Comparison of ENCODE assay signal across 24 mouse cellular contexts in the genomic region with DNA sequence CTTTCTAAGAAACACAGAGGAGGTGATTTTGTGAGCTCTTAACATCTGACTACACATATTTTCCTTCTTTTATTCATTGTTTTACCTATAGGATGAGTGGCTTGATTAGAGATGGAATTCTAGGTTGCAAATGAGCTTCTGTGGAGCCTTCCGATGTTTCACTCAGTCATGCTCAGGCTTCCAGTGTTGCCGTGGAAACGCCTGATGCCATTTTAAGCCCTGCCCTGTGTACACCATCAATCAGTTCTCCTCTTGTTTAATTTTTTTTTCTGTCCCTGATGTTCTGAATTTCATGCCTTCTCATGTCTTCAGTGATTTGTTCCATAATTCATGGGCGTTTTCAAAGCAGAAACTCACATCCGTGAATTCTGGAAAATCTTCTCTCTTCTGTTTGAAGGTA. TPM values are rescaled to one million over a fixed set of nuclear protein-coding genes. Genes with fewer than 3 reads are reported as not detected.
A peak's percentile ranks its signal among the peaks of the same experiment; 100 is the strongest.
DNase-seq lines count a peak whose midpoint lies in the region; ATAC-seq and TF ChIP-seq lines count a peak whose summit lies in the region.
"Had no signal": no experiment of that assay in that cellular context is flagged by ENCODE, and none has a peak within 500 bp of the region (broad histone marks: within the 10 kb centered on the region; RNA-seq: fewer than 3 reads in every experiment).

No protein-coding gene starts in this region.

- H3K27ac ChIP-seq in hindbrain, embryonic 11.5 days (ENCODE audit: low read depth, low read length): no peak overlapping the region
- H3K27ac ChIP-seq in hindbrain, embryonic 14.5 days: no peak overlapping the region
- H3K27ac ChIP-seq in neural tube, embryonic 11.5 days (ENCODE audit: low read depth, low read length): no peak overlapping the region
- H3K27ac ChIP-seq in neural tube, embryonic 15.5 days (replicated peaks): no peak overlapping the region
- H3K27ac ChIP-seq in hindbrain, postnatal 0 days: no peak overlapping the region
- H3K27ac ChIP-seq in midbrain, embryonic 15.5 days: 0 out of 2 replicates have a peak overlapping the region, but pooled peaks have one; percentile 30
- H3K27ac ChIP-seq: hindbrain, embryonic 15.5 days; kidney, postnatal 0 days; limb, embryonic 10.5 days; liver, embryonic 13.5 days; stomach, postnatal 0 days had no signal

- no peak overlapping the region for H3K9ac ChIP-seq in hindbrain, embryonic 11.5 days (ENCODE audit: low read depth, low read length)
- H3K9ac ChIP-seq in hindbrain, embryonic 14.5 days: no peak overlapping the region
- H3K9ac ChIP-seq in neural tube, embryonic 11.5 days (ENCODE audit: low read length): no peak overlapping the region
- H3K9ac ChIP-seq in neural tube, embryonic 15.5 days (replicated peaks): no peak overlapping the region
- no peak overlapping the region for H3K9ac ChIP-seq in hindbrain, postnatal 0 days (replicated peaks; ENCODE audit: low read length)
- H3K9ac ChIP-seq in midbrain, embryonic 15.5 days: no peak overlapping the region
- H3K9ac ChIP-seq: hindbrain, embryonic 15.5 days; liver, embryonic 13.5 days had no signal

- H3K4me1 ChIP-seq in hindbrain, embryonic 11.5 days (replicated peaks; ENCODE audit: control insufficient read depth, insufficient read depth, low read length): peaks cover 3% of the 10 kb centered on the region
- peaks cover 21% of the 10 kb centered on the region for H3K4me1 ChIP-seq in hindbrain, embryonic 14.5 days (replicated peaks; ENCODE audit: control insufficient read depth, insufficient read depth, low read length)
- peaks cover 3% of the 10 kb centered on the region; the same call in 1 of the 2 replicates for H3K4me1 ChIP-seq in neural tube, embryonic 11.5 days (ENCODE audit: control insufficient read depth, insufficient read depth, low read length)
- peaks cover 15% of the 10 kb centered on the region for H3K4me1 ChIP-seq in neural tube, embryonic 15.5 days
- H3K4me1 ChIP-seq in hindbrain, postnatal 0 days (ENCODE audit: insufficient read depth, low read length): peaks cover 6% of the 10 kb centered on the region; the same call in 1 of the 2 replicates
- H3K4me1 ChIP-seq in midbrain, embryonic 15.5 days: peaks cover 20% of the 10 kb centered on the region
- H3K4me1 ChIP-seq: liver, embryonic 13.5 days had no signal

- ATAC-seq in hindbrain, embryonic 11.5 days (ENCODE audit: low FRiP score): no peak
- ATAC-seq in hindbrain, embryonic 14.5 days (ENCODE audit: low FRiP score): no peak
- no peak for ATAC-seq in neural tube, embryonic 11.5 days (ENCODE audit: insufficient read depth, low FRiP score, low TSS enrichment)
- ATAC-seq in neural tube, embryonic 15.5 days (ENCODE audit: low FRiP score): no peak
- no peak for ATAC-seq in hindbrain, postnatal 0 days
- ATAC-seq in midbrain, embryonic 15.5 days (replicated peaks): peak; percentile 71
- ATAC-seq: activated CD4-positive, CD25-positive, alpha-beta regulatory T cell, adult 4 months; Patski had no signal

- DNase-seq in hindbrain, embryonic 11.5 days (ENCODE audit: low spot score): peak; percentile 45
- DNase-seq in hindbrain, embryonic 14.5 days (ENCODE audit: low spot score): no peak
- peak; percentile 25 for DNase-seq in neural tube, embryonic 11.5 days (ENCODE audit: low spot score)
- DNase-seq in hindbrain, postnatal 0 days (ENCODE audit: low spot score): peak; percentile 34
- no peak for DNase-seq in spleen, adult 18-20 months
- no peak for DNase-seq in urinary bladder, postnatal 14 days (ENCODE audit: low spot score)
- DNase-seq: adrenal gland, postnatal 14 days; cerebellum, adult 2 months; kidney, adult 11 months; liver, embryonic 13.5 days; retina, postnatal 1 day; thymus, postnatal 4 days had no signal

- no peak overlapping the region for H3K4me3 ChIP-seq in hindbrain, embryonic 11.5 days (ENCODE audit: low read depth, low read length)
- no peak overlapping the region for H3K4me3 ChIP-seq in hindbrain, embryonic 14.5 days (replicated peaks; ENCODE audit: low read length)
- H3K4me3 ChIP-seq in neural tube, embryonic 11.5 days (ENCODE audit: low read depth, low read length): no peak overlapping the region
- no peak overlapping the region for H3K4me3 ChIP-seq in neural tube, embryonic 15.5 days (replicated peaks)
- no peak overlapping the region for H3K4me3 ChIP-seq in hindbrain, postnatal 0 days (ENCODE audit: low read length)
- no peak overlapping the region for H3K4me3 ChIP-seq in midbrain, embryonic 15.5 days
- H3K4me3 ChIP-seq: hindbrain, embryonic 15.5 days; limb, embryonic 10.5 days; liver, embryonic 13.5 days had no signal

- 64% methylated on average over 5 of the region's 5 CpGs for whole genome bisulfite sequencing in hindbrain, embryonic 11.5 days
- WGBS in hindbrain, embryonic 14.5 days: 30% methylated on average over 5 of the region's 5 CpGs
- WGBS in neural tube, embryonic 11.5 days: 60% methylated on average over 5 of the region's 5 CpGs
- 45% methylated on average over 5 of the region's 5 CpGs for WGBS in neural tube, embryonic 15.5 days
- 40% methylated on average over 5 of the region's 5 CpGs for WGBS in hindbrain, postnatal 0 days
- WGBS in midbrain, embryonic 15.5 days: 33% methylated on average over 5 of the region's 5 CpGs

- no peaks in the 10 kb centered on the region for H3K36me3 ChIP-seq in hindbrain, embryonic 11.5 days (ENCODE audit: control insufficient read depth, insufficient read depth, low read length)
- H3K36me3 ChIP-seq in hindbrain, embryonic 14.5 days (replicated peaks; ENCODE audit: control insufficient read depth, insufficient read depth): no peaks in the 10 kb centered on the region
- H3K36me3 ChIP-seq in neural tube, embryonic 11.5 days (ENCODE audit: control insufficient read depth, insufficient read depth, low read length): no peaks in the 10 kb centered on the region
- H3K36me3 ChIP-seq in neural tube, embryonic 15.5 days: no peaks in the 10 kb centered on the region
- H3K36me3 ChIP-seq in hindbrain, postnatal 0 days (ENCODE audit: insufficient read depth, low read length): no peaks in the 10 kb centered on the region
- no peaks in the 10 kb centered on the region for H3K36me3 ChIP-seq in midbrain, embryonic 15.5 days (replicated peaks)
- H3K36me3 ChIP-seq: hindbrain, embryonic 15.5 days; limb, embryonic 10.5 days; liver, embryonic 13.5 days had no signal

- no peaks in the 10 kb centered on the region for H3K27me3 ChIP-seq in hindbrain, embryonic 11.5 days (ENCODE audit: control insufficient read depth, insufficient read depth, low read length)
- H3K27me3 ChIP-seq in hindbrain, embryonic 14.5 days (ENCODE audit: control insufficient read depth, insufficient read depth, low read length): no peaks in the 10 kb centered on the region
- no peaks in the 10 kb centered on the region for H3K27me3 ChIP-seq in neural tube, embryonic 11.5 days (ENCODE audit: control insufficient read depth, insufficient read depth, low read length)
- no peaks in the 10 kb centered on the region for H3K27me3 ChIP-seq in neural tube, embryonic 15.5 days (replicated peaks)
- H3K27me3 ChIP-seq in hindbrain, postnatal 0 days (ENCODE audit: insufficient read depth, low read length): no peaks in the 10 kb centered on the region
- no peaks in the 10 kb centered on the region for H3K27me3 ChIP-seq in midbrain, embryonic 15.5 days (replicated peaks)
- H3K27me3 ChIP-seq: hindbrain, embryonic 15.5 days; Patski had no signal

- TF ChIP-seq CTCF in hindbrain, postnatal 0 days (IDR thresholded peaks at IDR 0.05; ENCODE audit: low read depth): no peak

- no peaks in the 10 kb centered on the region for H3K9me3 ChIP-seq in hindbrain, embryonic 11.5 days (ENCODE audit: control insufficient read depth, low read length)
- no peaks in the 10 kb centered on the region for H3K9me3 ChIP-seq in hindbrain, embryonic 14.5 days (ENCODE audit: control insufficient read depth, low read length)
- H3K9me3 ChIP-seq in neural tube, embryonic 11.5 days (ENCODE audit: control insufficient read depth, low read length): no peaks in the 10 kb centered on the region
- H3K9me3 ChIP-seq in neural tube, embryonic 15.5 days (replicated peaks): no peaks in the 10 kb centered on the region
- H3K9me3 ChIP-seq in hindbrain, postnatal 0 days (ENCODE audit: low read length): no peaks in the 10 kb centered on the region
- no peaks in the 10 kb centered on the region for H3K9me3 ChIP-seq in midbrain, embryonic 15.5 days
- H3K9me3 ChIP-seq: hindbrain, embryonic 15.5 days; limb, embryonic 10.5 days; liver, embryonic 13.5 days had no signal

- no peak overlapping the region for H3K4me2 ChIP-seq in hindbrain, embryonic 11.5 days (replicated peaks; ENCODE audit: low read depth, low read length)
- H3K4me2 ChIP-seq in hindbrain, embryonic 14.5 days (replicated peaks): no peak overlapping the region
- no peak overlapping the region for H3K4me2 ChIP-seq in neural tube, embryonic 11.5 days (ENCODE audit: low read depth)
- no peak overlapping the region for H3K4me2 ChIP-seq in neural tube, embryonic 15.5 days
- H3K4me2 ChIP-seq in hindbrain, postnatal 0 days (ENCODE audit: low read depth, low read length): no peak overlapping the region
- no peak overlapping the region for H3K4me2 ChIP-seq in midbrain, embryonic 15.5 days
- H3K4me2 ChIP-seq: hindbrain, embryonic 15.5 days; liver, embryonic 13.5 days had no signal

RNA-seq across cellular contexts. Expression of gene Adcyap1r1, which starts 35.6 kb away (rescaled TPM):
- 21.1 and 21.6 TPM in 2 replicates for polyA plus RNA-seq in hindbrain, embryonic 11.5 days (2014; fragmentation: Nextera tagmentation; extraction: Ambion mirVana)
- polyA plus RNA-seq in hindbrain, embryonic 14.5 days (2014; fragmentation: Nextera tagmentation; extraction: Ambion mirVana): 73.4 and 75.1 TPM in 2 replicates
- polyA plus RNA-seq in neural tube, embryonic 11.5 days (2014; fragmentation: Nextera tagmentation; extraction: Ambion mirVana): 18.1 and 18.3 TPM in 2 replicates
- polyA plus RNA-seq in neural tube, embryonic 15.5 days (2015; fragmentation: Nextera tagmentation; extraction: Ambion mirVana): 51.1 and 55.5 TPM in 2 replicates
- 236 and 269 TPM in 2 replicates for total RNA-seq in hindbrain, postnatal 0 days (2014; rRNA removed)
- 67.1 and 72.2 TPM in 2 replicates for polyA plus RNA-seq in hindbrain, postnatal 0 days (2015; fragmentation: Nextera tagmentation; extraction: Ambion mirVana)
- 50.3 and 52.6 TPM in 2 replicates for polyA plus RNA-seq in midbrain, embryonic 15.5 days (2015; fragmentation: Nextera tagmentation; extraction: Ambion mirVana)
- polyA plus RNA-seq: activated CD4-positive, CD25-positive, alpha-beta regulatory T cell, adult 4 months had no signal

RNA-seq across cellular contexts. Expression of gene Ghrhr, which starts 40.1 kb away (rescaled TPM):
- polyA plus RNA-seq in hindbrain, embryonic 11.5 days (2014; fragmentation: Nextera tagmentation; extraction: Ambion mirVana): not detected in 2 replicates
- polyA plus RNA-seq in hindbrain, embryonic 14.5 days (2014; fragmentation: Nextera tagmentation; extraction: Ambion mirVana): not detected in 2 replicates
- polyA plus RNA-seq in neural tube, embryonic 11.5 days (2014; fragmentation: Nextera tagmentation; extraction: Ambion mirVana): not detected in 2 replicates
- not detected in 2 replicates for polyA plus RNA-seq in neural tube, embryonic 15.5 days (2015; fragmentation: Nextera tagmentation; extraction: Ambion mirVana)
- not detected in 2 replicates for total RNA-seq in hindbrain, postnatal 0 days (2014; rRNA removed)
- polyA plus RNA-seq in hindbrain, postnatal 0 days (2015; fragmentation: Nextera tagmentation; extraction: Ambion mirVana): not detected in 2 replicates
- polyA plus RNA-seq in midbrain, embryonic 15.5 days (2015; fragmentation: Nextera tagmentation; extraction: Ambion mirVana): not detected in 2 replicates
- total RNA-seq: adrenal gland, postnatal 14 days; layer of hippocampus, postnatal 25 days had no signal
- polyA plus RNA-seq: activated CD4-positive, CD25-positive, alpha-beta regulatory T cell, adult 4 months; cerebellum, adult 2 months; embryonic facial prominence, embryonic 14.5 days; heart, embryonic 14.5 days; hindbrain, embryonic 15.5 days; limb, embryonic 10.5 days; neural tube, embryonic 14.5 days; stomach, postnatal 0 days had no signal

Comparison
In these comparisons a context has a peak if more than half of its experiments do, and no peak if none do; other contexts are left out.
1. DNase-seq: peak in hindbrain, embryonic 11.5 days (single experiment), neural tube, embryonic 11.5 days (single experiment) and hindbrain, postnatal 0 days (single experiment); none in hindbrain, embryonic 14.5 days (single experiment), spleen, adult 18-20 months (0 of 2) and urinary bladder, postnatal 14 days (single experiment).